Mouse (Mus musculus): Measurements from ENCODE around the gene Mrtfa.

- TF ChIP-seq CTCF (IDR thresholded peaks at IDR 0.05) (no peak), EP300 (IDR thresholded peaks at IDR 0.05) (no peak)
These were observed 121.7 kb downstream of the Mrtfa start for GRCm38 (mm10) chr15:81068641-81069381.

All from lung, postnatal 0 days (tissue).